Mouse (Mus musculus) NIH3T3 (cell line): ENCODE results near the gene Il1a.

Source experiments
- DNase-seq: peaks from one replicate; pipeline ENCODE4 v3.0.0-alpha.2; 2012; ENCODE audit warnings: low read depth

Il1a gene

DNA sequence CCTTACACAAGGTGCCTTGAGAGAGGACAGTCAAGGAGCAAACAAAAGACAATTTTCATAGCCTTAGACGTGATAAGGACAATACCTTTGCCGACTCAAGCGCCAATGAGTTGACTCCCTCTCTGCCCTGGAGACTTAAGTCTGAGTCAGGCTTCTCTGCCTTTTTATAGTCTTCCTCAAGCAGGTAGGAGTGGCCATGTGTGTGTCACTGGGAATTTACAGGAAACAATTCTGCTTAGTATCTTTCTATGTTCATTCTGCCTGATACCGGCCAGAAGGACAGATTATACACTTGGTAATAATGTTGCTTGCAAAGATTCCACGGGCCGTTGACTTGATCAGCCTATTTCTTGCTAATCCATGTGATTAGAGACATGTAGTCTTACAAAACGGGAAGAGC, at the start of gene Il1a:
Gene Il1a, minus strand, starts transcription at position 137 of the 400 bp plus-strand sequence.
- no peak for DNase-seq

DNA sequence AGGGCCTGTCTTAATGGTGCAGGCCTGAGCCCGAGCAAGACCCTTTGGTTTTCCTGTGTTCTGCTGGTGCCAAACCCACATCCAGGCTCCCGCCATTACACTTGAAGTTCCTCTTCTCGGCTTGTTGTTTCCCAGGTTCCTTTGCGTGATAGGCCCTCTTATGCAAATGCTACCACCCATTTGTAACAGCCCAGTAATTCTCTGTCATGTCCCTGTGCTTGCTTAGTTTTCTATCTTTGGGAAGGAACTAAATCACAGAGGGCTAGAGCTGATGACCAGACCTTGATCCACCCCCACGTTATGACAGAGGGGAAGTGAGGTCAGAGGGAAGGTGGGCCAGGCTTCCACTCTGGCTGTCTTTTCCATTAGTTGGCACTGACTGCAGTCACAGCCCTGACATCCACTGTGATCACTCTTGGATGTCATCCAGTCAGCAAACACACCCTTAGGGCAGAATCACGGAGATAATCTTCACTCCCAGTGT, 28.4 kb upstream of the Il1a start:
- no peak for DNase-seq

DNA sequence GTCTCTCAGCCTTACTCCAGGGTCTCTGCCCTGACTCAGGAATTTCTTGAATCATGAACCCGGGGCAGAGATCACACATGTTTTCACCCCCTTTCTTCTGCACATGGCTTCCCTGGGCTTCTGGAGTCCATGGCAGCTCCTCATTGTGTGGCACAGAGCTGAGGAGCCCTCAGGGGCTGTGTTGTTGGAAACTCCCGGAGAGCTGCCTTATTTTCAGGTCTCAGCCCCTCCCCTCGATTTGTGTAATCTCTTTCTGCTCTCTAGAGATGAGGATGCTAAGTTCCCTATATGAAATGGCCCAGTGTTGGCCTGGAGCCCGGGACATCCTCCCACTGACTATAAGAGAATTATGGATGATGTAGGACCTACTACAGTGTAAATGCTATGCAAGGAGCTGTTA, 23.7 kb upstream of the Il1a start:
- DNase-seq: no peak

DNA sequence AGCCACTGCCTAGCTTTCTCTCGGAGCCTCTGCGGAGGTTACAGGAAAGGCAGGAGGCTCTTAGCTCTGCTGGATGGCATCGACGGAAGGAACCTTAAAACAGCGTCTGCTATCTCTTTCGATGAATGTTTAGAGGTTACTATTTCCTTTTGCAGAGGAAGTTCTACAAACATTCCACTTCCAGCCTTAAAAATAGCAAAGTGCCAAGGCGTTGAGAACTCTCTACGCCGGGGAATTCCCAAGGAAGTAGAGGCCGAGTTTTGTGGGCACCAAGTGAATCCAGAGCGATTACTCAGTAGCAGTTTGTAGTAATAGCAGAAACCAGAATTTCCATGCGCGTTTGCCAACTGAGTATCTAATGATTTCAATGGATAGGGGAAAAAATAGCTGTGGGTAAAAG, 20.8 kb upstream of the Il1a start:
- peak; percentile 82 for DNase-seq

DNA sequence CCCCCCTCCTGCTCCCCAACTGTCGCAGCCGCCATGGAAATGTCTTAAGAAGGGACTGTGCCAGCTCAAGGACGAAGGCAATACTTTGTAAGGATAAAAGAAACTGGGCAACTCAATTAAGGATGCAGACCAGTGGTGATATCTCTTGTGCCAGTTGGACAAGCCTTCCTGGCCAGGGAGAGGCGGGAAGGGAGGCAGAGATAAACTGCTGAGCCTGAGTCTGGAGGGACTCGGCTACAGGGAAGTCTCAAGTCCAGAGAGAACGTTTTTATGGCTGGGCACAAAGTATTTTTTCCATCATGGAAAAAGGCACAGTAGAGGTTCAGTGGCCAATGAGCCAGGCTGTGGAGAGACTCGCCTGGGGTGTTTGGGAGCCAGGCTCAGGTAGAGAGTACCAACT, 20.3 kb upstream of the Il1a start:
- no peak for DNase-seq

DNA sequence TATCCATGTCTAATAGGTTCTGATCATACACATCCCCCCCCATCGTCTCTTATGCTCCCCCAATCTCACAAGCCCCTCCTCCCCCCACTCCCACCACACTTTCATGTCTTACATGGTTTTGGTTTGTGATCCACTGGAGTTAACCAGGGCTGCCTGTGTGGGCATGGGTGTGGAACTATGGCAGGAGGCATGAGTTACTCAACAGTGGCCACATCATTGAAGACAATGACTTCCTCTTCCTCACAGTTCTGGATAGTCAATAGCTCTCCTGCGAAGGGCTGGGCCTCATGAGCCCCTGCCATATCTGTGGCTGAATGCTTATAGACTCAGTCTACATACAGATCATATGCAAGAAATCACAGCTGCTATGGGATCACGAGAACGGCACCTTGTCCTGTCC, 18.5 kb upstream of the Il1a start:
- no peak for DNase-seq

DNA sequence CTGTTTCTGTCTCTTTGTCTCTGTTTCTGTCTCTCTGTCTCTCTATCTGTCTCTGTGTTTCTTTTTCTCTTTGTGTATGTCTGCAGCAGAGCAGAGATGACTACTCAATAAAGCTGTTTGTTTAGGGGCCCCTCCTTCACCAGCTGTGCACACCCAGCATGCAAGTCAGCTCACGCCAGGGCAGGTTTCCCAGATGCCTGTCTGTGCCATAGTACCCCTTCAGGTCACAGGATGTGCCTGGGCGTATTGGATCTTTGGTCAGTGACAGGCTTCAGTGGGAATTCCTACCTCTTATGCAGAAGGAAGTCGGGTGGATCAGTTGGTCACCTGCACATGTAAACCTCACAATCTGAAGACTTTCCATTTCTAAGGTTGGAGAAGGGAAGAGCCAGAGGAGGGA, 14.4 kb upstream of the Il1a start:
- DNase-seq: no peak

DNA sequence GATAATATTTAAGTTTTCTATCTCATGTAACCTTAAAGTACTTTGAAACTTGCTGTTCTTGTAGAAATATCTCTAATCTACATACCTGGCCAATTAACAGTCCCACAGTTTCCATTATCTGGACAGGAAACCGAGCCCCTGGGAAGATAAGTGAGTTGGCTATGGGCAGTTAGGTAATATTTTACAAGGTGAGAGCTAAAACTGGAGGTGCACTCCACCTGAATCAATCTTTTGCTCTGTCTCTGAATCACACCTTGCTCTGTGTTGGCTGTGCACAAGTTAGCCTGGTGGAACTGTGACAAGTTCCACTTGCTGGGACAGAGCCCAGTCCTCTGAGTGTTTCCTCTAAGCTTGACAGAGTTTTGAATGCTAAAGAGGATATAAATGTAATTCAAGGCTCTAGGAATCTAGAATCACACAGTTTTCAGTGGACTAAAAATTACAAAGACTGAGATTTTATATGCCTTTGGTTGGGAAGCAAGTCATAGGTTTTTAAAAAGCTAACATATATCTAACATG, 12.4 kb upstream of the Il1a start:
- no peak for DNase-seq

DNA sequence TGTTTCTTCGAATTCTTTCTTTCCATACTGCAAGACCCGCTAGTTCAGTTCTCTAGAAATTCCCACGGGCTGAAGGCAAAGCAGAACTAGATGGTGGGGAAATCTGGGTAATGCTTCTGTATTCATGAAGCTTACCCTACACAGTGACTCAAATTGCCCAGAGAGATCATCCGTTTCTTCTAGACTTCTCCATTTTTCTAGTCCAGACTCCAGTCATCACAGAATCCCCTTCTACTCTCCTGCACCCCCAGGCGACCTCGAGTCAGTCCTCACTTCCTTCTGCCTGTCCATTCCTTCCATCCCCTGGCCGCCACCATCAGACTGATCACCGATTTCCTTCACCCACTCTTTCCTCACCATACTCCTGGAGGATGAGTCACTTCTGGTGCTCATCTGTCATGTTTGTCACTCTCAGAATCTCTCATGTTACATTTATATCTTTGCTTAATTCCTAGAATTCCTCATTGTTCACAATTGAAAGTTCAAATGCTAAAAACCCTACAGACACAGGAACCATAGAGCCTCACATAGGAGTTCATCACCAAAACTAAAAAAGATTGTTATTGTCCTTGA, 10.3 kb upstream of the Il1a start:
- DNase-seq: no peak

DNA sequence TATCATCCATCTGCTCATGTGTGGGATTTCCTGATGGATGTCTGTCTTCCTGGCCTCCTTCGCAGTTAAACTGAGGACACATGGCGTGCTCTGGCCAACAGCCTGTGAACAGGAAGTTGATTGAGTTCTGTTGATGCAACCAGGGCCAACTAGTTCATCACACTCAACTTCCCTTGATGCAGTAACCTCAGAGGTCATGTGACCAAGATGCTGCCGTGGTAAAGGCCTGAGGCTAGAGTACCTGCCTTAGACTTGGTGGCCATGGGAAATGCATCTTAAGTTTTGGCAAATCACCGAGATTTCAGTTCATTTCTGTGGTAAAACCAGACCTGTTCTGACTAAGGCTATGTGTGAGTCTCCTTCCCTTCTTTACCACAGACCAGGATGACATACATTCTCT, 6.1 kb upstream of the Il1a start:
- no peak for DNase-seq

DNA sequence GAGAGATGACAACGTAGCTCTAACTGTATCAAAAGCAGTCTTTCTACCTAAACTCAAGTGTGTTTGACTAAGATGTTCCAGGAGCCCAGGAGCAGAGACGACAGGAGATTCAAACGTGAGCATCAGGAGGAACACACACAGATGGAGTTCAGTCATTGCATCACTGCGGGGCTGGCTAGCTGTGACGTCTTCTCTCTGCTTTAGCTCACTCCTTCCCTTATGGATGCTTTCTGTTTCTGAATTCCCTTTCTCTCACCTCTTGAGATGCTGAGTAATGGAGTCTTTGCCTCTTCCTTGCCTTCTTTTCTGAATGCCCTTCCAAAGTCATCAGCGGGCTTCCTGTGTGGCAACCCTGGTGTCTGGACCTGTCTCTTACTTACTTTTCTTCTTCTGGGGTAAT, 5.1 kb upstream of the Il1a start:
- DNase-seq: no peak

DNA sequence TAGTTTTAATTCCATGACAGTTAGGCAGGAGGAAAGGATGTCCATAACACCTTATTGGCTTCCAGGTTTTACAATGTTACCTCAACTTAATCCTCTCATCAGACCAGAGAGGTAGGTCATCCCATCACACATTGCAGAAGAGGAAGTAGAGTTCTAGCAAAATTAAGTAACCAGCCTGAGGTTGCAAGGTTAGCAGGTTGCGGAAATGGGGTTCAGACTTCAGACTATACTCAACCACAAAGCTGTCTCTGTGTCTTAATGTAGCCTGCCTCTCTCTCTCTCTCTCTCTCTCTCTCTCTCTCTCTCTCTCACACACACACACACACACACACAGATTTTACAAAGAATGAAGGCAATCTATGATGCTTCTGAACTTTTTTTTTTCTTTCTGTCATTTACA, 4.2 kb upstream of the Il1a start:
- no peak for DNase-seq

DNA sequence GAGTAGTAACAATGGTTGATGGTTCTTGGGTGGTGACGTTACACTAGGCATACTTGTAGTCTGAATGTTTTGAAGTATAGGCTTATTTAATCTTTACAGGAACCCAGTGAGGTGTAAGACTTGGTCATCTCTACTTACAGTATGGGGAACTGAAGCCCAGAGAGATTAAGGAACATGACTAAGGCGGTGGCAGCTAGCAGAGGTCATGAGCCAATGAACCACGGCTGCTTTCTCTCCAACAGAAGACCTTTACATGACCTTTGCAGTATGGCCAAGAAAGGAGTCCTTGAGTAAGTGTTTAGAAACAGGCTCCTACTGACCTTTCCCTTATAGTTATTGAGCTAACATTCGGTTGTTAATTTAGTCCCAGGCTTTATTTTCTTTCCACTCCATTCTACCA, 3.8 kb downstream of the Il1a start:
- no peak for DNase-seq

DNA sequence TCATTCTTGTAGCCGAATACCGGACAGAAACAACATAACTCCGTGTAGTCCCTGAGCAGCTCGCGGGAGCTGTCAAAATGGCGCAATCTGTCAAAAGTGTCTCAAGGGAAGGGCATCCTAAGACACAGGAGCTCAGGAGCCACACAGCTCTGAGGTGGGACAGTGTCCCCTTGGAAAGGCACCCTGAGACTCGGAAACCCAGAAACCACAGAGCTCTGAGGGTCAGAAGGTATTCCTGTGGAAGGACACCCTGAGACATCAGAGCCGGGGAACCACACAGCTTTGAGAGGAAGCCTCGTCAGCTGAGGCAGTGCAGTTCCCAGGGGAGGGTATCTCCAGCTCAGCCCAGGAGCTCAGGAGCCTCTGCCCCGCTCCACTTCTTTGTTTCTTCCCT, 12.2 kb downstream of the Il1a start:
- peak; percentile 66 for DNase-seq

DNA sequence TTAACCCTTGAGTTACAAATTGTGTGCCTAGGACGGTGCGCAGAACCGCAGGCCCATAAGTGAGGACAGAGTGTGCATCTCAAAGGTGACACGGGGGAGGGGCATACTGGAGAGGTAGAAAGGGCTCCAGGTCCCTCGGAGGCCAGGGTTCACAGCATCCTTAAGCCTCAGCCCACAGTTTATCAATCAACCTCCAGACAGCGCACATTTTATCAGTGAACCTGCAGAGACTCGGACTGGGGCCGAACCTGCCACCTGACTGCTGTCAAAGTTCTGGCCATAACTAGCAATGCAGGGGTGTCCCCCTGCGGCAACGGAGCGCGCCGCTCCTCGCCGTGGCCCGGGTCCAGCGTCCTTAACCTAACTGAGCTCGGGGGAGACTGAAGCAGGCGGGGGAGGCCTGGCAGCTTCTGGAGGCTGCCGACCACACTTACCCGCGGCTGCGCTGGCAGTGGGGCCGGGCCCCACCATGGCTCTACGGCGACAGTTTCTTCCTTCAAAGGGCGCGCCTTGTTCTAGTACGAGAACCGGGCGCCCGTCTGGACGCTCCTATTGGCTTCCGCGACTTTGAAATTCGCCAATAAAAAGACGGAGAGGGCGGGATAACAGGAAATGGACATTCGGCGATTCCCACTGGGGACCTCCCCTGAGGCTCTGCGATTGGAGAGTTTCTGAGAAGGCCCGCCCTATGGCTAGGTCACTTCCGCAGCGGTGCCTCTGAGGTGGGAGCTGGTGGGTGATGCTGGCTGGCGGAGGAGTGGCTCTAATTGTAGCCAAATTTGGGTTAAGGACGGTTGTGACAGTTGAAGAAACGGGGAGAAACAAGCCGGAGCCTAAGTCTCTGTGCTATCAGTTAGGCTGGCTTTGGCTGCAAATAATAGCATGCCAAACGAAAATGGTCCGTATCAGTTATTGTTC, 12.8 kb downstream of the Il1a start, which contains the start of gene Ckap2l:
Gene Ckap2l, minus strand, starts transcription at position 542 of the 918 bp plus-strand sequence.
- DNase-seq: peak; percentile 98

DNA sequence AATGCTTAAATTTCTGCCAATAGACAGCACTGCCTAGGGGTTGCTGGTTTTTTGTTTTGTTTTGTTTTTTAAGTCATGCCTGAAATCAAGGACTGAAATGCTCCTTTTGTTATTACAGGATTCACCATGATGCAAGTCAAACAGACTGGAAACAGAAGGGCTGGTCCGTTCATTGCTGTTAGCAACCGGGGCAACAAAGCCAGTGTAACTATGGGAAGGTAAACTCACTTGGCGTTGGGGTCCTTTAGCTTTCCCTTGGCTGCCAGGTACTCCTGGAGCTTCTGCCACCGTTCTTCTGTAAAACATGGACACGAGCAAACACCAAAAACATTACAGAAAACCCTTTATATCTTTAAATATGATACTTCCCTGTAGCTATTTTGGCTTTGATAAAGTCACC, 13.7 kb downstream of the Il1a start:
- DNase-seq: peak; percentile 22

DNA sequence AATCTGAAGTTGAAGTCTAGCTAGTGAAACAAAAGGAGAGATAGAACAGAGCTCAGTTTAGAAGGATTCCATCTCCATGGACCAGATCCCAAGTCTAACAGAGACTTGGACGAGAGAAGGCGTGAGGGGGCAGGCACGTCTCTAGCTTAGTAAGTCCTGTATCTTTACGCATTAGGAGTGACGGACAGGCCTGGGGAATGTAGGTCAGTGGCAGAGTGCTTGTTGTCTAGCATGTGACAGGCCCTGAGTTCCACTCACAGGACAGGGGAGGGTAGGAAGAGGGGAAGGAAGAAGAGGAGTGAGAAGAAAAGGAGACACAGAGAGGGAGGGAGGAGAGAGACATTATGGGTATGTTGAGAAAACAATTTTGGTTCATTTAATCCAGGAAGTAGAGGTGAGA, 14.7 kb downstream of the Il1a start:
- no peak for DNase-seq

DNA sequence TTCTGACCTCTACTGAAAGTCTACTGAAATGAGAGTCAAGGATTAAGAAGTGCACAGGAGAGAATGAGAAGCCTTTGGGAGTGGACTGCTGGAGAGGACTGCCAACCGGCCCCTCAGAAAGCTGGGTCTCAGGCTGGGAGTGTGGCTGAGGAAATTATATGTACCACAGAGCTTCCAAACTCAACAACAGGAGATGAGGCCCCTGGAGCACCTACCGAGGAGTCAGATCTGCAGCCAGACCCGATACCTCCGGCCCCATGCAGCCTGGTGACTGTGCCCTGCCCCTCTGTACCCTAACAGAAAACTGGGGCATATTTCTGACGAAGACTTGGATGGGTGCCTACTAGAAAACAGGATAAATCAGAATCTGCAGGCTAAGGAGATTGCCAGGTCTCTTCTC, 35.9 kb downstream of the Il1a start:
- no peak for DNase-seq

DNA sequence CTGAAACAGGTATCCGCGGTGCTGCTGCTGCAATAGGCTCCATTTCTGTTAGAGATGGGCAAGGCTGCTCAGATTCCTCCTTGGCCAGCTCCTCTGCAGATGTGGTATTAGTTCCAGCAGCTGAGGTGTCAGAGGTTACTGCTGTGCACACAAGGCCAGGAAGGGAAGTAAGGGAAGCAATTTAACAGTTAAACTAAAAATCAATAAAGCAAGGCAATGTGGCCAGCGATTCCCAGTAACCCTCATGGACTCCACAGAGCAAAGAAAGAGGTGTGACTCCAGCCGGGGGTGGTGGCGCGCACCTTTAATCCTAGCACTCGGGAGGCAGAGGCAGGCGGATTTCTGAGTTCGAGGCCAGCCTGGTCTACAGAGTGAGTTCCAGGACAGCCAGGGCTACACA, 39.2 kb downstream of the Il1a start:
- no peak for DNase-seq

DNA sequence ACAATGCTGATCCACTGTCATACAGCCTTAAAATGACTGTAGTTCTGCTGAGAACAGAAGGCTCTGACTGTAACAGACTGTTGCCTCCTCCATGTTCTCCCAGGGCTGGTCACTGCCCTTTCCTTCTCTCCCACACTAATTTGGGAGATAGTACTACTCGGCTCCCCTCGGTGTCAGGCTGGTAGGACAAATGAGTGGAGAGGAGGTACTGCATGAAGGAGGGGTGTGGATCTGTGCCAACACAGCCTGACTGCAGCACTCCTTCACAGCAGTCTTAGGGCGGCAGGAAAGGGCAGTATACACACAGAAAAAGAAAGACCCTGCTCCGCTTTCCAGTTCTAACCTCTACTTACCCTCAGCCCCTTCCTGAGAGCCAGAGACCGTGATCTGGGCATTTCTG, 39.8 kb downstream of the Il1a start:
- no peak for DNase-seq

DNA sequence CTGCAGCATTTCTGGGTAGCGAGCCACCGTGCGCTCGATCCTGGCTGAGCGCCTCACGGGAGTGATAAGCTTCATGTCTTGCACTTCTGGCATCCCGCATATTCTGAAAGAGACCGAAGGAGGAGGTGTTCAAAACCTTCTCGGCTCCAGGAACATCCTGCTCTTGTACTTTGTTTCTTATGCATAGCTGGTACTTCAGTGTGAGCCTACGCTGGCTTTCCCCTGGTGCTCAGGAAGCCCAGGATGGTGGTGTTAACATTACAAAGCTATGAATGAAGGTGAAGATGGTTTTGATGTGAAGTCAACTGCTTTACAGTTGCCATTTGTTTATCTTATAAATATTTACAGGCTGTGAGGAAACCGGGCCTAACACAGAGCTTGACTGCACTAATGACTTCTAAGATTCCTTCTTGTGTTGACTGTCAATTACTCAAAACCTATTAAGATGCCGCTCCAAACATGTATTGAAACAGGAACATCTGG, 40.6 kb downstream of the Il1a start:
- no peak for DNase-seq

DNA sequence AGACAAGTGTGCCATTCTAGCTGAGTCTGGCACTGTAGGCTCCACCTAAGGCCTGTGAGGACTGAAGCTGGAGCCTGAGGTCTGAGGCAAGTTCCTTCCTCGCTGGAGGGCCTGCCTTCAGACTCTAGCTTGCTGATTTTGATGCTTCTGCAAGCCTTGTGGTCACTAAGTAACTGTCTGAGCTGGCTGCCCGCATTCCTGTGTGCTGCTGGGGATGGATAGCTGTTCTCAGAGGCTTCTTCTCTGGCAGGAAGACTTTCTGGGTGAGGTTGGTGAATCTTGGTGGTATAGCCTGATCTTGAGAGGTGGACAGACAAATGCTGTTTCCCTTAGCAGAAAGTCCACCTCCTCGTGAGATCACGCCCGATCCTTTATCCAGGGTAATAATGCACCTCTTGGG, 42.0 kb downstream of the Il1a start:
- DNase-seq: no peak

DNA sequence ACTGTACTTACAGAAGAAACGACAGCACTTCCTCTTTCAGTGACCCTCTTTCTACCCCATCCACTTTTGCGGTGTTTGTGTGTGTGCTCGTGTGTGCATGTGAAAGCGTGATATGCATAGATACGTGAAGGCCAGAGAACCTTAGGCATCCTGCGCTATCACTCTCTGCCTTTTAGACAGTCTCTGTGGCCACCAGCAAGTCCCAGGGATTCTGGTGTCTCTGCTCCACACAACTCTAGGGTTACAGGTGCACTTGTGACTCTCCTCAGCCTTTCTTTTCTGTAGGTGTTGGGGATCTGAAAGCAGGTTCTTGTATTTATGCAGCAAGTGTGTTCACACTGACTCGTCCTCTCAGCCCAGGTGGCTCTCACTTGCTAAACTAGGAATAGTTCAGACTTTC, 44.5 kb downstream of the Il1a start:
- DNase-seq: no peak
